Mouse (Mus musculus): ENCODE data around the gene Vmn1r95. TPM values are rescaled to one million over a fixed set of nuclear protein-coding genes. Genes with fewer than 3 reads are reported as not detected.
"Not testable (repeated sequence)": the region's sequence is repeated elsewhere in the genome, so short reads cannot be mapped to it uniquely, and the experiment has no call there.

Vmn1r95 gene
- total RNA-seq (2015) (not detected in 2 replicates), total RNA-seq (2017) (not detected in 2 replicates)

GRCm38 (mm10) chr7:20193410-20193809 is at the start of gene Vmn1r95:
Gene Vmn1r95 (plus strand): TSS chr7:20193710.
- ATAC-seq (replicated peaks; ENCODE audit: poor library complexity) = not testable (repeated sequence)

GRCm38 (mm10) chr7:20168277-20168676 is 25.2 kb upstream of the Vmn1r95 start, which contains the start of gene Vmn1r94:
Gene Vmn1r94 (minus strand): TSS chr7:20168377.
- ATAC-seq (replicated peaks; ENCODE audit: poor library complexity) = not testable (repeated sequence)

GRCm38 (mm10) chr7:20205507-20205906 is 12.0 kb downstream of the Vmn1r95 start, which contains the start of gene Gm6164:
Gene Gm6164 (minus strand): TSS chr7:20205607.
- ATAC-seq (replicated peaks; ENCODE audit: poor library complexity) = not testable (repeated sequence)

GRCm38 (mm10) chr7:20233728-20234127 is 40.2 kb downstream of the Vmn1r95 start, which contains the start of gene Gm4498:
Gene Gm4498 (minus strand): TSS chr7:20233828.
- ATAC-seq (replicated peaks; ENCODE audit: poor library complexity) = not testable (repeated sequence)

Other genes starting within 250 kb of the Vmn1r95 start
- gene Igsf23, start 243.0 kb upstream of the Vmn1r95 start, total RNA-seq (2015) = not detected in 2 replicates
- not detected in 2 replicates for gene Igsf23, start 243.0 kb upstream of the Vmn1r95 start, total RNA-seq (2017)
- gene Ceacam20, start 228.3 kb upstream of the Vmn1r95 start, total RNA-seq (2015) = not detected in 2 replicates
- gene Ceacam20, start 228.3 kb upstream of the Vmn1r95 start, total RNA-seq (2017) = not detected in 2 replicates
- not detected in 2 replicates for gene Nlrp9b, start 202.2 kb upstream of the Vmn1r95 start, total RNA-seq (2015)
- gene Nlrp9b, start 202.2 kb upstream of the Vmn1r95 start, total RNA-seq (2017) = not detected in 2 replicates
- gene Vmn1r91, start 94.0 kb upstream of the Vmn1r95 start, total RNA-seq (2015) = not detected in 2 replicates
- not detected in 2 replicates for gene Vmn1r91, start 94.0 kb upstream of the Vmn1r95 start, total RNA-seq (2017)
- gene Gm16442, start 71.1 kb upstream of the Vmn1r95 start, total RNA-seq (2015) = not detected in 2 replicates
- not detected in 2 replicates for gene Gm16442, start 71.1 kb upstream of the Vmn1r95 start, total RNA-seq (2017)
- not detected in 2 replicates for gene Vmn1r93, start 54.6 kb upstream of the Vmn1r95 start, total RNA-seq (2015)
- not detected in 2 replicates for gene Vmn1r93, start 54.6 kb upstream of the Vmn1r95 start, total RNA-seq (2017)
- gene Vmn1r94, start 25.3 kb upstream of the Vmn1r95 start, total RNA-seq (2015) = not detected in 2 replicates
- gene Vmn1r94, start 25.3 kb upstream of the Vmn1r95 start, total RNA-seq (2017) = not detected in 2 replicates
- not detected in 2 replicates for gene Gm6164, start 11.9 kb downstream of the Vmn1r95 start, total RNA-seq (2015)
- gene Gm6164, start 11.9 kb downstream of the Vmn1r95 start, total RNA-seq (2017) = not detected in 2 replicates
- not detected in 2 replicates for gene Gm4498, start 40.1 kb downstream of the Vmn1r95 start, total RNA-seq (2015)
- gene Gm4498, start 40.1 kb downstream of the Vmn1r95 start, total RNA-seq (2017) = not detected in 2 replicates
- gene Gm5890, start 69.1 kb downstream of the Vmn1r95 start, total RNA-seq (2015) = not detected in 2 replicates
- not detected in 2 replicates for gene Gm5890, start 69.1 kb downstream of the Vmn1r95 start, total RNA-seq (2017)
- gene Gm4133, start 140.4 kb downstream of the Vmn1r95 start, total RNA-seq (2015) = not detected in 2 replicates
- gene Gm4133, start 140.4 kb downstream of the Vmn1r95 start, total RNA-seq (2017) = not detected in 2 replicates
- not detected in 2 replicates for gene Gm5728, start 181.7 kb downstream of the Vmn1r95 start, total RNA-seq (2015)
- gene Gm5728, start 181.7 kb downstream of the Vmn1r95 start, total RNA-seq (2017) = not detected in 2 replicates
- gene Vmn1r100, start 224.2 kb downstream of the Vmn1r95 start, total RNA-seq (2015) = not detected in 2 replicates
- not detected in 2 replicates for gene Vmn1r100, start 224.2 kb downstream of the Vmn1r95 start, total RNA-seq (2017)
- not detected in 2 replicates for gene Vmn1r101, start 248.9 kb downstream of the Vmn1r95 start, total RNA-seq (2015)
- gene Vmn1r101, start 248.9 kb downstream of the Vmn1r95 start, total RNA-seq (2017) = not detected in 2 replicates

All from megakaryocyte progenitor cell, adult 5-6 weeks (primary cell).